Mouse (Mus musculus): Measurements from ENCODE around the gene Gm5767. TPM values are rescaled to one million over a fixed set of nuclear protein-coding genes. Genes with fewer than 3 reads are reported as not detected.

The Gm5767 gene
- polyA plus RNA-seq, 1 experiment, result 0.16 TPM

DNA sequence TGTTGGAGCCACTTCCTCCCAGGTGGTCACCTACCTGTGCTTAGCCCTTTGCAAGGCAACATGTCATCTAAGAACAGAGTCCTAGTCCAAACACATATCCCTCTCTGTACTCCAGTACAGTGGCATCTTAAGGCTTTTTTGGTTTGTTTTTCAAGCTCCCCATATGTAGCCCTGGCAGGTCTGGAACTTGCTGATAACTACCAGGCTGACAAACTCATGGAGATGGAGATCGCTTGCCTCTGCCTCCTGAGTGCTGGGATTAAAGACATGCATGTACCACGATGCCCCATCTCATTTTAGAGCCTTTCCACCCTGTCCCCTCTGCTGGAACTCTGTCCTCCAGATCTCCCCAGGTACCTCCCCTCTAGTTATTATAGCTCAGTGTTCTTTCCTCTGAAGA, 4.3 kb upstream of the Gm5767 start:
- no peak for TF ChIP-seq CEBPB (IDR thresholded peaks at IDR 0.05; ENCODE audit: insufficient read depth, poor library complexity, severe bottlenecking)
- no peak for TF ChIP-seq REST (IDR thresholded peaks at IDR 0.05; ENCODE audit: insufficient read depth, insufficient read length)
- TF ChIP-seq POLR2AphosphoS2 (IDR thresholded peaks at IDR 0.05; ENCODE audit: insufficient read length, low read depth), result no peak
- no peak for TF ChIP-seq TCF3 (IDR thresholded peaks at IDR 0.05; ENCODE audit: insufficient read length, low read depth)
- no peak for TF ChIP-seq E2F4 (IDR thresholded peaks at IDR 0.05; ENCODE audit: insufficient read depth)
- no peak for TF ChIP-seq MAX (IDR thresholded peaks at IDR 0.05; ENCODE audit: low read depth)
- no peak for TF ChIP-seq USF1 (IDR thresholded peaks at IDR 0.05; ENCODE audit: low read depth)
- no peak for TF ChIP-seq MYOD1 (IDR thresholded peaks at IDR 0.05; ENCODE audit: control insufficient read depth in 1 of 3, insufficient read length in 2 of 3, low read depth in 2 of 3)
- no peak for TF ChIP-seq TCF12 (IDR thresholded peaks at IDR 0.05; ENCODE audit: insufficient read depth, poor library complexity, severe bottlenecking)
- no peak for TF ChIP-seq MYOG (IDR thresholded peaks at IDR 0.05; ENCODE audit: control insufficient read depth in 1 of 3, insufficient read depth in 1 of 3, insufficient read length in 2 of 3, low read depth in 2 of 3)
- no peak for TF ChIP-seq SRF (IDR thresholded peaks at IDR 0.05; ENCODE audit: control insufficient read depth, insufficient read length, low read depth)
- TF ChIP-seq POLR2A (IDR thresholded peaks at IDR 0.05; ENCODE audit: insufficient read length, low read depth), result no peak
- H3K79me2 ChIP-seq (ENCODE audit: control insufficient read depth, insufficient read depth), result peaks cover under 1% of the 10 kb centered on the region
- no peaks in the 10 kb centered on the region for H3K27me3 ChIP-seq (ENCODE audit: control insufficient read depth, insufficient read depth, insufficient read length)
- no peaks in the 10 kb centered on the region for H3K36me3 ChIP-seq (ENCODE audit: control insufficient read depth, insufficient read depth)
- no peak overlapping the region for H3K4me3 ChIP-seq
- no peak overlapping the region for H3ac ChIP-seq (ENCODE audit: control insufficient read depth, insufficient read length)
- H3K4me2 ChIP-seq (ENCODE audit: low read depth), result no peak overlapping the region

DNA sequence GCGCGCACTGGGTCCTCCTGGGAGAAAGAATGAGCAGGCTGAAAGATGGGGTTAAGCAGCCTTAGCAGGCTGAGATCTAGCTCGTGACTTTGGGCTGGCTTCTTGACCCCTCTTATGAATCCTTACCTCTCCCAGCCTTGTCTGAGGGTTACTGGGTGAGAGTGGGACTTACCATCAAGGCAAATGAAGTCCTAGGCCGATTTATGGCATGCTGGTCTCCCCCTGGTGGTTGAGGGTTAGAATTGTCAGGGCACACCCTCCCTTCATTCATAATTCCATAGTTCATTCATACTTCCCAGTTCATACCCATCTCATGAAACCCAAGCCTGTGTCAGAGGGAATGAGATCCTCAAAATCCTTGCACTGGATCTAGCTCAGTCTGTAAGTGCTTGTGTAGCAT, 3.8 kb upstream of the Gm5767 start:
- no peak overlapping the region for H3K4me3 ChIP-seq
- no peak overlapping the region for H3K4me2 ChIP-seq (ENCODE audit: low read depth)
- H3K36me3 ChIP-seq (ENCODE audit: control insufficient read depth, insufficient read depth), result no peaks in the 10 kb centered on the region
- TF ChIP-seq POLR2AphosphoS2 (IDR thresholded peaks at IDR 0.05; ENCODE audit: insufficient read length, low read depth) (no peak), TCF3 (IDR thresholded peaks at IDR 0.05; ENCODE audit: insufficient read length, low read depth) (no peak), E2F4 (IDR thresholded peaks at IDR 0.05; ENCODE audit: insufficient read depth) (no peak), CEBPB (IDR thresholded peaks at IDR 0.05; ENCODE audit: insufficient read depth, poor library complexity, severe bottlenecking) (no peak), SRF (IDR thresholded peaks at IDR 0.05; ENCODE audit: control insufficient read depth, insufficient read length, low read depth) (no peak), MYOG (IDR thresholded peaks at IDR 0.05; ENCODE audit: control insufficient read depth in 1 of 3, insufficient read depth in 1 of 3, insufficient read length in 2 of 3, low read depth in 2 of 3) (no peak), MYOD1 (IDR thresholded peaks at IDR 0.05; ENCODE audit: control insufficient read depth in 1 of 3, insufficient read length in 2 of 3, low read depth in 2 of 3) (no peak), MAX (IDR thresholded peaks at IDR 0.05; ENCODE audit: low read depth) (no peak), TCF12 (IDR thresholded peaks at IDR 0.05; ENCODE audit: insufficient read depth, poor library complexity, severe bottlenecking) (no peak), REST (IDR thresholded peaks at IDR 0.05; ENCODE audit: insufficient read depth, insufficient read length) (no peak), USF1 (IDR thresholded peaks at IDR 0.05; ENCODE audit: low read depth) (no peak), POLR2A (IDR thresholded peaks at IDR 0.05; ENCODE audit: insufficient read length, low read depth) (no peak)
- H3ac ChIP-seq (ENCODE audit: control insufficient read depth, insufficient read length), result no peak overlapping the region
- no peaks in the 10 kb centered on the region for H3K27me3 ChIP-seq (ENCODE audit: control insufficient read depth, insufficient read depth, insufficient read length)
- H3K79me2 ChIP-seq (ENCODE audit: control insufficient read depth, insufficient read depth), result no peaks in the 10 kb centered on the region

DNA sequence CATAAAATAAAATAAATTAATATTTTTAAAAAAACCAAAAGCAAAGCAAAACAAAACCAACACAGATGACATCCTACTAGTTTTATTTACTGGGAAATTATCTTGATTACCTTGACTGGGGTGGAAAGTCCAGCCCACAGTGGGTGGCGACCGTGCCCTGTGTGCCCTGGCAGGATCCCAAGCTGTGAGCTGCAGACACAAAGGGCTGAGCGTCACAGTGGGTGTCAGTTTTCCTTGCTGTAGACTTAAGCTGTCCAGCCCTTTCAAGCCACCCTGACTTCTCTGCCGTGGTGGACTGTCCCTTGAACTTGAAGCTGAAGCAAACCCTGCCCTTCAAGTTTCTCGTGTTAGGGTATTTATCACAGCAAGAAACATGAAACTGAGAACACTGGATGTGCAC, 2.5 kb upstream of the Gm5767 start:
- no peaks in the 10 kb centered on the region for H3K27me3 ChIP-seq (ENCODE audit: control insufficient read depth, insufficient read depth, insufficient read length)
- no peak for TF ChIP-seq MAX (IDR thresholded peaks at IDR 0.05; ENCODE audit: low read depth)
- TF ChIP-seq CEBPB (IDR thresholded peaks at IDR 0.05; ENCODE audit: insufficient read depth, poor library complexity, severe bottlenecking), result no peak
- no peak for TF ChIP-seq POLR2AphosphoS2 (IDR thresholded peaks at IDR 0.05; ENCODE audit: insufficient read length, low read depth)
- no peak for TF ChIP-seq E2F4 (IDR thresholded peaks at IDR 0.05; ENCODE audit: insufficient read depth)
- no peak for TF ChIP-seq SRF (IDR thresholded peaks at IDR 0.05; ENCODE audit: control insufficient read depth, insufficient read length, low read depth)
- no peak for TF ChIP-seq REST (IDR thresholded peaks at IDR 0.05; ENCODE audit: insufficient read depth, insufficient read length)
- no peak for TF ChIP-seq TCF12 (IDR thresholded peaks at IDR 0.05; ENCODE audit: insufficient read depth, poor library complexity, severe bottlenecking)
- TF ChIP-seq TCF3 (IDR thresholded peaks at IDR 0.05; ENCODE audit: insufficient read length, low read depth), result no peak
- no peak for TF ChIP-seq USF1 (IDR thresholded peaks at IDR 0.05; ENCODE audit: low read depth)
- no peak for TF ChIP-seq MYOG (IDR thresholded peaks at IDR 0.05; ENCODE audit: control insufficient read depth in 1 of 3, insufficient read depth in 1 of 3, insufficient read length in 2 of 3, low read depth in 2 of 3)
- TF ChIP-seq MYOD1 (IDR thresholded peaks at IDR 0.05; ENCODE audit: control insufficient read depth in 1 of 3, insufficient read length in 2 of 3, low read depth in 2 of 3), result no peak
- no peak for TF ChIP-seq POLR2A (IDR thresholded peaks at IDR 0.05; ENCODE audit: insufficient read length, low read depth)
- no peak overlapping the region for H3ac ChIP-seq (ENCODE audit: control insufficient read depth, insufficient read length)
- H3K4me2 ChIP-seq (ENCODE audit: low read depth), result no peak overlapping the region
- no peaks in the 10 kb centered on the region for H3K36me3 ChIP-seq (ENCODE audit: control insufficient read depth, insufficient read depth)
- no peak overlapping the region for H3K4me3 ChIP-seq
- no peaks in the 10 kb centered on the region for H3K79me2 ChIP-seq (ENCODE audit: control insufficient read depth, insufficient read depth)

DNA sequence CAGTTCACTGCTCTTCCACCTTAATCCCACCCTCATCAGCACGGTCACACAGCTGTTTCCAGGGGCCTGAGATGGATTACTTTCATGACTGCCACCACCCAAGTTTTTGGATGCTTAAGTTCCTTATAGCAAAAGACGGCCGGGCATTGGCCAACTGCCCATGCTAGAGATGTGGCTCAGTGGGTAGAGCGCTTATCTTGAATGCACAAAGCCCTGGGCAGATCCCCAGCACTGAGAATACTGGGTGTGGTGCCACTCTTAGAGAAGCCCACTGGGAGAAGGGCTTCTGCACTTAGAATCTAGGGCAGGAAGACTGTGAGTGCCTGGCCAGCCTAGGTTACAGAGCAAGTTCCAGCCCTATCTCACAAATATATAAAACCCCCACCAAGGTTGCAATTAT, 1.9 kb upstream of the Gm5767 start:
- H3K4me2 ChIP-seq (ENCODE audit: low read depth), result no peak overlapping the region
- H3K36me3 ChIP-seq (ENCODE audit: control insufficient read depth, insufficient read depth), result no peaks in the 10 kb centered on the region
- H3ac ChIP-seq (ENCODE audit: control insufficient read depth, insufficient read length), result no peak overlapping the region
- TF ChIP-seq POLR2A (IDR thresholded peaks at IDR 0.05; ENCODE audit: insufficient read length, low read depth) (no peak), USF1 (IDR thresholded peaks at IDR 0.05; ENCODE audit: low read depth) (no peak), E2F4 (IDR thresholded peaks at IDR 0.05; ENCODE audit: insufficient read depth) (no peak)
- no peak overlapping the region for H3K4me3 ChIP-seq
- no peaks in the 10 kb centered on the region for H3K79me2 ChIP-seq (ENCODE audit: control insufficient read depth, insufficient read depth)
- no peaks in the 10 kb centered on the region for H3K27me3 ChIP-seq (ENCODE audit: control insufficient read depth, insufficient read depth, insufficient read length)

DNA sequence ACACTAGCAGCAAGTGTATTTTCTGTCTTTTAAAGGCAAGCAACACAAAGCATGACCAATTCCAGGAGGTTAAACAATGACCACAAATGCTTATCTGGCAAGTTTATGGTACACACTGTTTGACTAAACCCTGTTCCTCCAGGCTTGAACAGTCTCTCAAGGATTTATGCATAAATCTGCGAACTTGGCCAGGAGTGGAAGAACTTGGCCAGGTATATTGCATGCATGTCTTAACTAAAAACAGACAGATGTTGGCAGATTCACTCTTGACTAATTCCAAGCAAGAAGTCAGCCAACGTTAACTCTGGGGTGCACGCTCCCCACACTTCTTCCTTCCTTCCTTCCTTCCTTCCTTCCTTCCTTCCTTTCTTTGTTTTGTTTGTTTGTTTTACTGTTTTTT, 790 bp upstream of the Gm5767 start:
- Histone ChIP-seq H3K79me2 (ENCODE audit: control insufficient read depth, insufficient read depth) (no peaks in the 10 kb centered on the region), H3K27me3 (ENCODE audit: control insufficient read depth, insufficient read depth, insufficient read length) (no peaks in the 10 kb centered on the region), H3K4me2 (ENCODE audit: low read depth) (no peak overlapping the region), H3K4me3 (no peak overlapping the region), H3ac (ENCODE audit: control insufficient read depth, insufficient read length) (no peak overlapping the region), H3K36me3 (ENCODE audit: control insufficient read depth, insufficient read depth) (no peaks in the 10 kb centered on the region)
- no peak for TF ChIP-seq POLR2AphosphoS2 (IDR thresholded peaks at IDR 0.05; ENCODE audit: insufficient read length, low read depth)
- no peak for TF ChIP-seq MAX (IDR thresholded peaks at IDR 0.05; ENCODE audit: low read depth)
- TF ChIP-seq POLR2A (IDR thresholded peaks at IDR 0.05; ENCODE audit: insufficient read length, low read depth), result no peak
- TF ChIP-seq CEBPB (IDR thresholded peaks at IDR 0.05; ENCODE audit: insufficient read depth, poor library complexity, severe bottlenecking), result no peak
- TF ChIP-seq REST (IDR thresholded peaks at IDR 0.05; ENCODE audit: insufficient read depth, insufficient read length), result no peak
- no peak for TF ChIP-seq E2F4 (IDR thresholded peaks at IDR 0.05; ENCODE audit: insufficient read depth)
- TF ChIP-seq TCF3 (IDR thresholded peaks at IDR 0.05; ENCODE audit: insufficient read length, low read depth), result no peak
